Mouse (Mus musculus): ENCODE data around the gene St13.

DNA sequence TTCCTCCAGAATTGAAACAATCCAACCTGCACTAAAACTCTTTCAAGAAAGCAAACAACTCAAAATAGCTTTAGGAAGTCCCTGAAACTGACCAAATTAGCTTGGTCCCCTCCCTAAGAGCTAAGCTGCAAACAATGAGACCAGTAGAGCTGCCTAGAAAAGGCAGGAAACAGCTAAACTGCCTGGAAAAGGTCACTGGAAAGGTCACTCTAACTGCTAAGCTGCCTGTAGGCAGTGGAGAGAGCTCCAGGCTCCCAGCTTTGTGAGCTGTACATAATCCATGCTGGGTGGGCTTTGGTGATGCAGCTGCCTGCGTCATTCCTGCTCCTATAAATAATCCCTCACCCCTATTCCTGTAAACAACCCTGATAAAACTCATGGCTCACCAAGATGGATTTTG is 29.5 kb downstream of the St13 start:
- TF ChIP-seq MYOD1 (IDR thresholded peaks at IDR 0.05; ENCODE audit: control insufficient read depth in 1 of 3, insufficient read length in 2 of 3, low read depth in 2 of 3) = no peak
- no peak for TF ChIP-seq POLR2A (IDR thresholded peaks at IDR 0.05; ENCODE audit: insufficient read length, low read depth)
